Mouse (Mus musculus): ENCODE data around the gene Lman2l. TPM values are rescaled to one million over a fixed set of nuclear protein-coding genes. Genes with fewer than 3 reads are reported as not detected.

The Lman2l gene
- polyA plus RNA-seq, 1 experiment = 26.9 TPM

GRCm38 (mm10) chr1:36454055-36454815, 9.2 kb upstream of the Lman2l start:
- no peaks in the 10 kb centered on the region for H3K36me3 ChIP-seq (ENCODE audit: control insufficient read depth, insufficient read depth, low read length, poor library complexity, severe bottlenecking)
- H3K4me1 ChIP-seq (ENCODE audit: control insufficient read depth, insufficient read depth, low read length) = no peaks in the 10 kb centered on the region
- H3K27me3 ChIP-seq (ENCODE audit: control insufficient read depth, insufficient read depth, low read length, poor library complexity, severe bottlenecking) = no peaks in the 10 kb centered on the region
- no peak for TF ChIP-seq EP300 (IDR thresholded peaks at IDR 0.05; ENCODE audit: insufficient read depth, low read depth, low read length)
- TF ChIP-seq CTCF (IDR thresholded peaks at IDR 0.05; ENCODE audit: low read depth, low read length) = peak; percentile 47
- no peaks in the 10 kb centered on the region for H3K9me3 ChIP-seq (replicated peaks; ENCODE audit: control insufficient read depth, insufficient read depth, low read length, poor library complexity, severe bottlenecking)
- no peak overlapping the region for H3K4me3 ChIP-seq (ENCODE audit: low read depth, low read length)
- no peak overlapping the region for H3K27ac ChIP-seq (ENCODE audit: insufficient read depth, low read length)
- H3K9ac ChIP-seq (ENCODE audit: low read depth, poor library complexity, severe bottlenecking) = no peak overlapping the region

GRCm38 (mm10) chr1:36446841-36447240, 1.8 kb upstream of the Lman2l start:
- Histone ChIP-seq H3K9me3 (replicated peaks; ENCODE audit: control insufficient read depth, insufficient read depth, low read length, poor library complexity, severe bottlenecking) (no peaks in the 10 kb centered on the region), H3K27ac (ENCODE audit: insufficient read depth, low read length) (no peak overlapping the region), H3K9ac (ENCODE audit: low read depth, poor library complexity, severe bottlenecking) (no peak overlapping the region), H3K36me3 (ENCODE audit: control insufficient read depth, insufficient read depth, low read length, poor library complexity, severe bottlenecking) (no peaks in the 10 kb centered on the region), H3K4me3 (ENCODE audit: low read depth, low read length) (no peak overlapping the region), H3K27me3 (ENCODE audit: control insufficient read depth, insufficient read depth, low read length, poor library complexity, severe bottlenecking) (no peaks in the 10 kb centered on the region), H3K4me1 (ENCODE audit: control insufficient read depth, insufficient read depth, low read length) (no peaks in the 10 kb centered on the region)
- no peak for TF ChIP-seq EP300 (IDR thresholded peaks at IDR 0.05; ENCODE audit: insufficient read depth, low read depth, low read length)
- TF ChIP-seq CTCF (IDR thresholded peaks at IDR 0.05; ENCODE audit: low read depth, low read length) = no peak
- no peak for TF ChIP-seq POLR2A (IDR thresholded peaks at IDR 0.05; ENCODE audit: insufficient read depth, low read length)

- Histone ChIP-seq H3K4me3 (ENCODE audit: low read depth, low read length) (no peak overlapping the region), H3K27me3 (ENCODE audit: control insufficient read depth, insufficient read depth, low read length, poor library complexity, severe bottlenecking) (no peaks in the 10 kb centered on the region), H3K9me3 (replicated peaks; ENCODE audit: control insufficient read depth, insufficient read depth, low read length, poor library complexity, severe bottlenecking) (no peaks in the 10 kb centered on the region), H3K27ac (ENCODE audit: insufficient read depth, low read length) (no peak overlapping the region), H3K4me1 (ENCODE audit: control insufficient read depth, insufficient read depth, low read length) (no peaks in the 10 kb centered on the region), H3K9ac (ENCODE audit: low read depth, poor library complexity, severe bottlenecking) (no peak overlapping the region), H3K36me3 (ENCODE audit: control insufficient read depth, insufficient read depth, low read length, poor library complexity, severe bottlenecking) (peaks cover 2% of the 10 kb centered on the region; the same call in 1 of the 2 replicates)
- TF ChIP-seq POLR2A (IDR thresholded peaks at IDR 0.05; ENCODE audit: insufficient read depth, low read length) = no peak
- TF ChIP-seq EP300 (IDR thresholded peaks at IDR 0.05; ENCODE audit: insufficient read depth, low read depth, low read length) = no peak
- no peak for TF ChIP-seq CTCF (IDR thresholded peaks at IDR 0.05; ENCODE audit: low read depth, low read length)
Observed at GRCm38 (mm10) chr1:36446106-36446824, 1.2 kb upstream of the Lman2l start.

GRCm38 (mm10) chr1:36445508-36445907, 437 bp upstream of the Lman2l start:
- Histone ChIP-seq H3K9me3 (replicated peaks; ENCODE audit: control insufficient read depth, insufficient read depth, low read length, poor library complexity, severe bottlenecking) (no peaks in the 10 kb centered on the region), H3K36me3 (ENCODE audit: control insufficient read depth, insufficient read depth, low read length, poor library complexity, severe bottlenecking) (peaks cover 3% of the 10 kb centered on the region; the same call in 1 of the 2 replicates), H3K27me3 (ENCODE audit: control insufficient read depth, insufficient read depth, low read length, poor library complexity, severe bottlenecking) (no peaks in the 10 kb centered on the region), H3K4me3 (ENCODE audit: low read depth, low read length) (no peak overlapping the region), H3K9ac (ENCODE audit: low read depth, poor library complexity, severe bottlenecking) (peak overlapping the region; percentile 19; the same call in 1 of the 2 replicates), H3K4me1 (ENCODE audit: control insufficient read depth, insufficient read depth, low read length) (no peaks in the 10 kb centered on the region), H3K27ac (ENCODE audit: insufficient read depth, low read length) (peak overlapping the region; percentile 68)
- TF ChIP-seq CTCF (IDR thresholded peaks at IDR 0.05; ENCODE audit: low read depth, low read length) (no peak), POLR2A (IDR thresholded peaks at IDR 0.05; ENCODE audit: insufficient read depth, low read length) (no peak), EP300 (IDR thresholded peaks at IDR 0.05; ENCODE audit: insufficient read depth, low read depth, low read length) (no peak)

- H3K27me3 ChIP-seq (ENCODE audit: control insufficient read depth, insufficient read depth, low read length, poor library complexity, severe bottlenecking) = no peaks in the 10 kb centered on the region
- H3K27ac ChIP-seq (ENCODE audit: insufficient read depth, low read length) = no peak overlapping the region
- H3K4me3 ChIP-seq (ENCODE audit: low read depth, low read length) = no peak overlapping the region
- no peaks in the 10 kb centered on the region for H3K4me1 ChIP-seq (ENCODE audit: control insufficient read depth, insufficient read depth, low read length)
- no peaks in the 10 kb centered on the region for H3K9me3 ChIP-seq (replicated peaks; ENCODE audit: control insufficient read depth, insufficient read depth, low read length, poor library complexity, severe bottlenecking)
- H3K36me3 ChIP-seq (ENCODE audit: control insufficient read depth, insufficient read depth, low read length, poor library complexity, severe bottlenecking) = peaks cover 17% of the 10 kb centered on the region
- no peak for TF ChIP-seq CTCF (IDR thresholded peaks at IDR 0.05; ENCODE audit: low read depth, low read length)
- TF ChIP-seq EP300 (IDR thresholded peaks at IDR 0.05; ENCODE audit: insufficient read depth, low read depth, low read length) = no peak
- no peak for TF ChIP-seq POLR2A (IDR thresholded peaks at IDR 0.05; ENCODE audit: insufficient read depth, low read length)
- H3K9ac ChIP-seq (ENCODE audit: low read depth, poor library complexity, severe bottlenecking) = no peak overlapping the region
Observed at GRCm38 (mm10) chr1:36441101-36441500, 4.0 kb downstream of the Lman2l start.

GRCm38 (mm10) chr1:36437223-36437622, 7.8 kb downstream of the Lman2l start:
- H3K27ac ChIP-seq (ENCODE audit: insufficient read depth, low read length) = no peak overlapping the region
- no peaks in the 10 kb centered on the region for H3K4me1 ChIP-seq (ENCODE audit: control insufficient read depth, insufficient read depth, low read length)
- H3K27me3 ChIP-seq (ENCODE audit: control insufficient read depth, insufficient read depth, low read length, poor library complexity, severe bottlenecking) = no peaks in the 10 kb centered on the region
- H3K36me3 ChIP-seq (ENCODE audit: control insufficient read depth, insufficient read depth, low read length, poor library complexity, severe bottlenecking) = peaks cover 21% of the 10 kb centered on the region
- no peaks in the 10 kb centered on the region for H3K9me3 ChIP-seq (replicated peaks; ENCODE audit: control insufficient read depth, insufficient read depth, low read length, poor library complexity, severe bottlenecking)
- H3K9ac ChIP-seq (ENCODE audit: low read depth, poor library complexity, severe bottlenecking) = no peak overlapping the region
- TF ChIP-seq EP300 (IDR thresholded peaks at IDR 0.05; ENCODE audit: insufficient read depth, low read depth, low read length) = no peak
- no peak for TF ChIP-seq CTCF (IDR thresholded peaks at IDR 0.05; ENCODE audit: low read depth, low read length)
- TF ChIP-seq POLR2A (IDR thresholded peaks at IDR 0.05; ENCODE audit: insufficient read depth, low read length) = no peak
- no peak overlapping the region for H3K4me3 ChIP-seq (ENCODE audit: low read depth, low read length)

Data from ES-Bruce4 (cell line).